Mouse (Mus musculus) gastrocnemius, adult 2 months (tissue): ENCODE data around the gene Cdkn2c. TPM values are rescaled to one million over a fixed set of nuclear protein-coding genes. Genes with fewer than 3 reads are reported as not detected.
A peak's percentile ranks its signal among the peaks of the same experiment; 100 is the strongest.
"Not testable (repeated sequence)": the region's sequence is repeated elsewhere in the genome, so short reads cannot be mapped to it uniquely, and the experiment has no call there.

Experiments
- DNase-seq: peaks from one replicate; pipeline ENCODE4 v3.0.0; 2022
- H3K27ac ChIP-seq: fragments of 200-600 bp; 2 replicates; pipeline ENCODE4 v1.8.1; 2022; ENCODE audit warnings: mild to moderate bottlenecking
- H3K4me3 ChIP-seq: fragments of 200-600 bp; 2 replicates; pipeline ENCODE4 v1.8.1; 2022; ENCODE audit warnings: mild to moderate bottlenecking, moderate library complexity
- CTCF ChIP-seq: fragments of 200-600 bp; IDR thresholded peaks from 2 replicates; pipeline ENCODE4 v1.8.1; 2022; ENCODE audit warnings: antibody characterized with exemption, mild to moderate bottlenecking, moderate library complexity
- intact Hi-C: fragments of 180-260 bp; cut with DNase I; formaldehyde crosslinking; loops from one replicate; pipeline ENCODE4 v1.15.1; 2025
- long read RNA-seq, 2 experiments: library from polyadenylated mRNA; stranded (forward); transcript quantifications; one replicate each; pipeline ENCODE4 v2.0.0; 2021
- total RNA-seq, 2 experiments: library from RNA; stranded (reverse); gene quantifications; 2 replicates each; pipeline ENCODE4 v1.2.3; 2021

Cdkn2c gene
- 10 to 100 TPM in 1 of 2 experiments, 1 to 10 TPM in 1; 8.2 to 14.0 TPM for total RNA-seq
- long read RNA-seq, experiment 1, transcript Cdkn2c-202 (3 exons, 2,471 nt) = major isoform, 7 of 10 reads
- long read RNA-seq, experiment 1, partial matches to known transcripts = 1 of 10 reads
- long read RNA-seq, experiment 1, other reads (novel, unspliced or antisense) = 0 of 10 reads
- long read RNA-seq, experiment 2, transcript Cdkn2c-202 (3 exons, 2,471 nt) = major isoform, 9 of 18 reads
- long read RNA-seq, experiment 2, transcript Cdkn2c-201 (2 exons, 1,106 nt) = major isoform, 9 of 18 reads
- long read RNA-seq, experiment 2, partial matches to known transcripts = 0 of 18 reads
- long read RNA-seq, experiment 2, other reads (novel, unspliced or antisense) = 0 of 18 reads

GRCm38 (mm10) chr4:109666461-109667269 is at the start of gene Cdkn2c:
TSS of gene Cdkn2c (minus strand) at chr4:109667189.
- peak within 1 kb of the TSS; percentile 100 for H3K27ac ChIP-seq
- intact Hi-C loops = loop anchor here (1.0 to 5.0 kb wide), 2 partner anchors 10 to 189 kb away; partner anchors contain the start of gene Faf1
- peak; percentile 95 for DNase-seq
- peak within 1 kb of the TSS; percentile 97 for H3K4me3 ChIP-seq
- peak; percentile 23; the same call in 1 of the 2 replicates for TF ChIP-seq CTCF

GRCm38 (mm10) chr4:109705349-109705748 is 38.4 kb upstream of the Cdkn2c start:
- intact Hi-C loops = no loop called here
- TF ChIP-seq CTCF = no peak

GRCm38 (mm10) chr4:109703568-109703967 is 36.6 kb upstream of the Cdkn2c start:
- no peak for DNase-seq
- intact Hi-C loops = loop anchor here (2.0 to 5.0 kb wide), 2 partner anchors 129 to 201 kb away; no protein-coding TSS in a partner anchor
- Histone ChIP-seq H3K4me3 (no peak overlapping the region), H3K27ac (no peak overlapping the region)
- TF ChIP-seq CTCF = peak; percentile 84

More at GRCm38 (mm10) chr4:109705349-109705748, 38.4 kb upstream of the Cdkn2c start:
- Histone ChIP-seq H3K4me3 (no peak overlapping the region), H3K27ac (no peak overlapping the region)
- DNase-seq = no peak

GRCm38 (mm10) chr4:109700727-109701126 is 33.7 kb upstream of the Cdkn2c start:
- not testable (repeated sequence) for DNase-seq, H3K4me3 ChIP-seq, H3K27ac ChIP-seq
- intact Hi-C loops = loop anchor here (5.0 kb wide), 1 partner anchor 198 kb away; no protein-coding TSS in a partner anchor

GRCm38 (mm10) chr4:109692674-109693073 is 25.7 kb upstream of the Cdkn2c start:
- no peak for DNase-seq
- no peak for TF ChIP-seq CTCF
- intact Hi-C loops = no loop called here
- Histone ChIP-seq H3K27ac (no peak overlapping the region), H3K4me3 (no peak overlapping the region)

- DNase-seq = no peak
- Histone ChIP-seq H3K27ac (no peak overlapping the region), H3K4me3 (no peak overlapping the region)
- TF ChIP-seq CTCF = no peak
- intact Hi-C loops = no loop called here
Measured at GRCm38 (mm10) chr4:109683561-109683960, 16.6 kb upstream of the Cdkn2c start.

GRCm38 (mm10) chr4:109677221-109677620 is 10.2 kb upstream of the Cdkn2c start:
- no peak for DNase-seq
- peak overlapping the region; percentile 86 for H3K4me3 ChIP-seq
- no peak for TF ChIP-seq CTCF
- peak overlapping the region; percentile 99 for H3K27ac ChIP-seq
- intact Hi-C loops = no loop called here

GRCm38 (mm10) chr4:109676218-109677215 is 9.5 kb upstream of the Cdkn2c start, which contains the start of gene Faf1:
TSS of gene Faf1 (plus strand) at chr4:109676588.
- peak within 1 kb of the TSS; percentile 99 for H3K27ac ChIP-seq
- TF ChIP-seq CTCF = peak; percentile 55
- intact Hi-C loops = loop anchor here (1.0 kb wide), 1 partner anchor 10 kb away; no protein-coding TSS in a partner anchor
- DNase-seq = peak; percentile 99
- H3K4me3 ChIP-seq = peak within 1 kb of the TSS; percentile 86

- Histone ChIP-seq H3K4me3 (no peak overlapping the region), H3K27ac (no peak overlapping the region)
- intact Hi-C loops = no loop called here
- no peak for TF ChIP-seq CTCF
- no peak for DNase-seq
Measured at GRCm38 (mm10) chr4:109674097-109674496, 7.1 kb upstream of the Cdkn2c start.

GRCm38 (mm10) chr4:109671941-109672340 is 5.0 kb upstream of the Cdkn2c start:
- no peak for TF ChIP-seq CTCF
- Histone ChIP-seq H3K27ac (no peak overlapping the region), H3K4me3 (no peak overlapping the region)
- intact Hi-C loops = no loop called here
- DNase-seq = no peak

GRCm38 (mm10) chr4:109670213-109670612 is 3.2 kb upstream of the Cdkn2c start:
- H3K4me3 ChIP-seq = no peak overlapping the region
- DNase-seq = no peak
- H3K27ac ChIP-seq = no peak overlapping the region
- intact Hi-C loops = no loop called here
- peak; percentile 46 for TF ChIP-seq CTCF

GRCm38 (mm10) chr4:109667518-109667917 is 529 bp upstream of the Cdkn2c start:
- no peak for DNase-seq
- TF ChIP-seq CTCF = no peak
- intact Hi-C loops = loop anchor here (5.0 kb wide), 1 partner anchor 190 kb away; no protein-coding TSS in a partner anchor
- Histone ChIP-seq H3K27ac (peak overlapping the region; percentile 100), H3K4me3 (peak overlapping the region; percentile 97)
